Mouse (Mus musculus): Measurements from ENCODE around the gene Lsamp.

Lsamp gene

DNA sequence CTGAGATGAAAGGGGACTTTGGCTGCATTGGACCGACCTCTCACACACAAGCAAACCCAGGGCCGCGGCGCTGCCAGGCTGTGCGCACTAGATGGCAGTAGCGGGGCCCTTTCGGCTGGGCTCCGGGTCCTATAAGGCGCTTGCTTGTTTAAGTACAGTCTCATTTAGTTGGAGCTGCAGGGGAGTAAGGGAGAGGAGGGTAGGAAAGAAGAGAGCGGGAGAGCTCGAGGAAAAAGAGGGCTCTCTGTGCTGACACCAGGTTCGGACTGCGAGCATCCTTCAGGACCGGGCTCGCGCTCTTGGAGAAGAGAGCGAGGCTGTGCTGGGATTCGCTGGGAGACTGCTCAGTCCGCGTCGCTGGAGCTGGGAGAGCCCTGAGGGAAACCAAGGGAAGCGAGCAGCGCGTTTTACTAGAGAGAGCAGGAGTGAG lies at the start of gene Lsamp:
TSS of gene Lsamp (plus strand) at position 157 of the 430 bp plus-strand sequence.
- in situ Hi-C loops (cut with MboI, MseI), result no loop called here

DNA sequence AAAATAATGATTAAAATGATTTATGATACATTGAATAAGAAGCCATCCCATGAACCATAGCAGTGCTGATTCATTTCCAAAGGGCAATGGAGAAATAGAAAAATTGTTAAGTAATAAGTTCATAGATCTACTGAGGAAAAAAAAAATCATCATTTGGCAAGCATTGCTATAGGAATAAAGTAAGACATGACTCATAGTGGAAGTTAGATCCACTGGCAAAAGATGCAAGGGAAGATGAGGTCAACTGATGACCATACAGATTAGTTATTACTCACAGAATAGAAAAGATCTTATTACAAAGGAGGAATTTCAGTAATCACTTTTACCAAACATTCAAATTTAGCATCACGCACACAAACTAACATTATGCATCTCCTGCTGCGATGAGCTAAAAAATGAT lies 26.5 kb upstream of the Lsamp start:
- in situ Hi-C loops (cut with MboI, MseI), result no loop called here

DNA sequence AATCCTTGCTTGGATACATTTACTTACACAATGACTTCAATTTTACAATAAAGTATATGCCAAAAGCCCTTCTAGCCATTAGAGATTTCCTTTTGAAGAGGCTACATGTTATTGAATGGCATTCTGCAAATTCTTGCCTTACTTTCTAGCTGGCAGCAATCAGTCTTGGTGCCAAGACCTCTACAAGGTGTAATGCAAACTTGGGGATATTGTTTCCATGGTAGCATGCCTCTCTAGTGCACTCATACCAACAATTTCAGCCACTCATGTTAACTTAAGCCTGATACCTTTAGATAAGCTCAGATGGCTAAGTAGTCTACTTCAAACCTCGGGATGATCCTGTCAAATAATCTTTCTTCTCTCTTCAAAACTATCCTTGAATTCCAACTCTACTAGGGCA lies 11.4 kb upstream of the Lsamp start:
- in situ Hi-C loops (cut with MboI, MseI), result no loop called here

DNA sequence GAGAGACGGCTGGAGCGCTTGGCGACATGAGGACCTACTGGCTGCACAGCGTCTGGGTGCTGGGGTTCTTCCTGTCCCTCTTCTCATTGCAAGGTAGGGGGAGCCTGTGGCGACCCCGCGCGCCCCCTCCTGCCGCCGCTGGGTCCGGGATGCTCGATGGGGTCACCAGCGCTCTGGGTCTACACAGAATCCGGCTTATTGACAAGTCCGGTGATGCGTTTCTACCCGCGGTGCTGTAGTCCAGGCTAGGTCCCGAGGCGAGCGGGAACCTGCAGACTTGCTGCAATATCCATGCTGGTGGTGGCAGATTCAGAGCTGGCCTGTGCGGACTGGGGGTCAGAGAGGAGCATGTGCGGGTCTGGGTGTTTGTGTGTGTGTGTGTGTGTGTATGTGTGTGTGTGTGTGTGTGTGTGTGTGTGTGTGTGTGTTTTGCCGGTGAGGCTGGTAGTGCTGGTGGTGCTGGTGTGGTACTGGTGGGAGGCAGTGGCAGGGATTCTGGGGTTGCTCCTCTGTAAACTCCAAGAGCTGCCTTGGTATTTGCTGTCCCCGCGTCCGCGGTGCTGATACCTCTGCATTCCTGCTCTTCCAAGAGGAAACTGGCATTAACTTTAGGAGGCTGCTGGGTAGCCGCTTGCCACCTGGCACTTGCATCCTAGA lies 602 bp downstream of the Lsamp start:
- in situ Hi-C loops (cut with MboI, MseI), result no loop called here

DNA sequence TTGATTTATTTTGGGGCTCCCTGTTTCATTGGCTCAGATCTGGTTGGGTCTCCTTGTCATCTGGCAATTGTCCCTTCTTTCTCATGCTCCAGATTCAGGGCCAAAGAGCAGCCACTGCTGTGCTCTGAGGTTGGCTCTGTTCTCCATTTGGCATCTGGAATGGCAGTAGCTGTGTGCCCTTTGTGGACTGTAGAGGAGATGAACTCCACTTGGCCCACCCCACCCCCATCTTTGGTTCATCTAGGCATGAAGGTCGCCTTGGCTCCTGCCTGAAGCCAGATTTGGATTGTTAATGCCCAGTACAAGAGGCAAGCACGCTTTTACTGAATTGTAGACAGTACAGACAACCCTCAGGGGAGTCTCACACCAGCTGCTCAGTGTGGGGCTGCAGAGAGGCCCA lies 4.3 kb downstream of the Lsamp start:
- in situ Hi-C loops (cut with MboI, MseI), result no loop called here

DNA sequence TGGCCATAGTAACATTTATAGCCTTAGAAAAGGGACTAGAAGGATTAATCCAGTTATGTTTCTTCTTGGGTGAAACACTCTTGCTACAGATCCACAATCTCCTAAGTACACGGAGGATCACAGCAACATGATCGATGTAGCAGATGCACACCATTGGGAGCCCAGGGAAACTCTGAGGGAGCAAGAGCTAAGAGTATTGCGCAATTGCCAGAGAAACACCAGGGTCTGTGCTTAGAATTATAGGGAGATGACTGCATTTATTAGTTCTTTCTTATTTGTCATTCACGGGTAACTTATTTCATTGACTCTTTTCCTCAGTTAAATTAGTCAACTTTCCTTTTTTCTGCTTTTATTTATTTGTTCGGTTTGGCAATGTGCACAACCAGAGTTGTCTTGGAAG lies 10.7 kb downstream of the Lsamp start:
- in situ Hi-C loops (cut with MboI, MseI), result no loop called here

DNA sequence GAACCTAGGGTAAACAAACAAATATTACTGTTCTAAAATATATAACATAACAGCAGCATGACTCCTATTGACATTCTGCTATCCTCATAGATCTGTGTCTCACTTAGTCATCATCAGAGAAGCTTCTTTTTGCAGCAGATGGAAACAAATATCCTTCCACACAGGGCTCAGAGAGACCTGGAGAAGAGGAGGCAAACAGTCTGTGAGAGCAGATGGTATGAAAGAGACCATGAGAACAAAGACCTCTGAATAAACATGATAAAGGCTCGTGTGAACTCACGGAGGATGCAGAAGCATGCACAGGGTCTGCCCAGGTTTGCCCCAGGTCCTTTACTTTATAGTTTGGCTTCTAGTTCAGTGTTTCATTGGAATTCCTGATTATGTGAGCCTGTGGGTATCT lies 24.6 kb downstream of the Lsamp start:
- in situ Hi-C loops (cut with MboI, MseI), result no loop called here

DNA sequence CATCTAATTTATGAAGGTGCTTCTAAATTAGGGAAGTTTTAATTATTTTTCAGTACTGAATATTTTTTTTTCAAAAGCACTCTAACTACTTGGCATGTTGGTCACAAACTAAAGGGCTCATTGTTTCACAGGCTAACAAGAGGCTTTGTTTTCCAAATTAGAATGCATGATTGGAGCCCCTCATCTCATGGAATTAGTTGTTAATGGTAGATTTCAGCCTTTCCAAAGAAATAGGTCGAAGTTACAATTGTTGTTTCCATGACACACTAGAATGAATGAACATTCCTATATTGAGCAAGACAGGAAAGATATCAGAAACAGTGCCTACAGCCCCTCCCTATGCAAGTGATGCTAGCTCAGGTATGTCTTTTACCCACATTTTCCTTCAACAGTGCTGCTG lies 26.9 kb downstream of the Lsamp start:
- in situ Hi-C loops (cut with MboI, MseI), result no loop called here

DNA sequence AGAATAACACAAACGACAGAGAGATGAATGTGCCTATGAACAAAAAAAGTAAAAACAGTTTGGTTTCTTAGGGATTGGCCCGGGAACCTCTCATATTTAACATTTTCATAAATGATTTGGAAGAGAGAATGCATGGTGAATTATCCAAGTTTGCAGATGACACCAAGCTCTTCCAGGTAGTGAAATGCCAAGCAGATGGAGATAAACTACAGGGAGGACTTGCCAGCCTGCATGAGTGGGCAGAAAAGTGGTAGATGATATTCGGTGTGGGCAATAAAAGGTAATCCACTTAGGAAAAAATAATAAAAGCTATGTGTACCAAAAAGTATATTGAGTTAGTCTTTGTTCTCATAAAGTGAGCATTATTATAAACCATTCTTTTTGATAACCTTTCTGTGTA lies 38.5 kb downstream of the Lsamp start:
- in situ Hi-C loops (cut with MboI, MseI), result no loop called here

DNA sequence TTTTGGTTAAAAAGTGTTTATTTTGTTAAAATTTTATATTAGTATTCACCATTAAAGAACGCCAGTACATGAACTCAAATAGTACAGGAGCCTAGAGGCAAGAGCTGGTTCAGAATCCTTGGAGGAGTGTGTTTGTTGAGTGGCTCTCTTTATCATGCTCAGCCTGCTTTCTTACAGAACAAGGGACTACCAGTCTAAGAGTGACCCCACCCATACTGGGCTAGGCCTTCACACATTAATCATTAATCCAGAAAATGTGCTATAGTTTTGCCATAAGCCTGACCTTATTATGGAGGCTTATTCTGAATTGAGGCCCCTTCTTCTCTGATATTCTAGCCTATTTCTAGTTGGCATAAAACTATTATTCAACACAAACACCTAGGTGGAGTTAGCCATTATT lies 52.6 kb downstream of the Lsamp start:
- in situ Hi-C loops (cut with MboI, MseI), result no loop called here

DNA sequence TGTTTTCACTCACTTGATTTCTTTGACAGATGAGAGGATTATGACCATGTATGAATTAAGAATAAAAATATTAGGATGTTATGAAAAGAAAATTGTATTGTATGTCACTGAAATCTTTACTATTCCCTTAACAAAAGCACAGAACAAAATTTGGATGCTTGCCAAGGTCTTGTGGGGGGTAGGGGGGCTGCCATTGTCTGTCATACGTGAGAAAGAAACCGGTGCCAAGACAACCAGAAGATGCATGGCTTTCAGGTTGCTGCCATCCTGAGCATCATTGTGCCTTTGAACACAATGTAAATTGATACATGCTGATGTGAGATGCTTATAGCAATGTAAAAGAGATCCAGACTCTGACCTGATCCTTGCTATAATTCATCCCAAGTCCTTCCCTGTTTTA lies 75.4 kb downstream of the Lsamp start:
- in situ Hi-C loops (cut with MboI, MseI), result no loop called here

DNA sequence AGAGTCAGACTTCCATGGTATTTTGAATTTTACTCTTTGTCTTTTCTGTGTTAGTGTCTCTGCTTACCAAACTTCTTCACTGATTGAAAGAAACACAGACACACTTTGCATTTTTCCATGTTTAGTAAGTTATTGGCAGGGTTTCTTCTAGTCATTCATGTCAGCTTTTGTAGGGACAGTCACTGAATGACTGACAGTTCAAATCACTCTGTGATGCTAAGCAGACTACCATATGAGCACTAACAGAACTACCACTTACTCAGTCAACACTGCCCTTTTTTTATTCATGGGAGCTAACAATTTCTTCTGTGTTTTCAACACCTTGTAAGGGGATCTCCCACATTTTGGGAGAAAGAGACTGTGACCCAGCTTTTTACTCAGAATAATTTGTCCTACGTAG lies 75.8 kb downstream of the Lsamp start:
- in situ Hi-C loops (cut with MboI, MseI), result no loop called here

DNA sequence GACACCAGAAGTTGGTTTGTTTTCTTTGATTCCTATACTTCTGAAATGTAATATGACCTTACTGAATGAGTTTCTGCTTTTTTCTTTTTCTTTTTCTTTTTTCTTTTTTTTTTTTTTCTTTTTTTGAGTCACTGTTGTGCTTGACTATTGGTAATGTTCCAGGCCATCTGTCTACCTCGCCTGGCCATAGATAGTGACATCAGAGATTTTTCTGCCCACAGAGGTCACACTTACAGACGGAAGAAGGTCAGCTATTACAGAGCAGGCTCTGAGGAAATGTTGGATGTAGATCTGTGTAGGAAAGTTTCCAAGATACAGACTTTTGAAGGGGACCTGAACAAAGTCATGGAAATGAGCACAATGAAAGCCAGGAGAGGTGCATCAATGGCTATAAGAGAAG lies 76.3 kb downstream of the Lsamp start:
- in situ Hi-C loops (cut with MboI, MseI), result no loop called here

DNA sequence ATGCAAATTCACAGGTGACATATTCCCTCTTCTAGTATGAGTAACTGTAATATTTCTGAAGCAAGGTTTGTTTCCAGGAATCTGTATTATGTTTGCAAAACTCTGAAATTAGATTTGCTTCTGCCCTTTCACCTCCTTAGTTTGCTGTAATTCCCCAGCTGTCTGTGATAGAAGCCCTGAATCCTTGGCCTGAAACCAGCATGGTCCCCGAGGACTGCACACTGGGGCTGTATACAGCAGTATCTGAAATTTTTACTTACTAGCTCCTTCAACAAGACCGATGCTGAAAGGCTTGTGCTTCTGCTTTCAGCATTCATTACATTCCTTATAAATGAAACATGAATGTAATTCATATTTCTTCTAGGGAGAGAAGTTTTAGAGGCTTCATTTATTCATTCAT lies 91.4 kb downstream of the Lsamp start:
- in situ Hi-C loops (cut with MboI, MseI), result no loop called here

DNA sequence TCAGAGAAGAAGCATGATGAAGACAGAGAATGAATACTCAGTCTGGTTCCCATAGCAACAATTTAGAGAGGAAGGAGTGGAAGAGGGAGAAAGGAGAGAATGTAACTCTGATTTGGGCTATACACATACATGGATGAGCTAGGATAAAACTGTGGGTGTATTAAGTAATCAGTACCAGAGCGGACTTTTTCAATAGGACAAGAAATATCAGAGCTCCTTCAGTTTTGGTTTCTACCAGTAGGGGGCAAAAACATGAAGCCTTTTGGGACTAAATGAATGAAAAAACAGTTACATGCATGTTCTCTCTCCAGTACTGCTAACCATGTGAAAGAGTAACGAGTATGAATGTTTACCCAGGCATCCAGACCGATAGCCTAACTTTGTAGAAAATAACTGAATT lies 96.1 kb downstream of the Lsamp start:
- in situ Hi-C loops (cut with MboI, MseI), result no loop called here

DNA sequence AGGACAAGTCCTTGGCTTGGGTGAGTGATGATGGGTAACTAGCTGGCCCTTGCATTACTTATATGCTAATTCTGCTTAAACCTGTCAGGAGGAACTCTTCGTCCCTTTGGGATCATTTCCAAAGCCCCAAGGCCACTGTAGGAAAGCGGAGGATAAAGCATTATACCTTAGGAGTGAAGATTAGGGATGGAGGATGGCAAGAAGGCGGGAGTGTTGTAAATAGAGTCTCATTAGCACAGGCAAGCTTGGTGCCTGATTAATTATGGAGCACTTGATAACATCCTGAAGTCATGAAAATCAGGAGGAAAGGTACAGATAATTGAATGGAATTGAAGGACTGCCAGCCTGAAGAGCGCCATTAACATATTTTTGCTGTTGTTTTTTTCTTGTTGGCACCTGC lies 120.2 kb downstream of the Lsamp start:
- in situ Hi-C loops (cut with MboI, MseI), result no loop called here

DNA sequence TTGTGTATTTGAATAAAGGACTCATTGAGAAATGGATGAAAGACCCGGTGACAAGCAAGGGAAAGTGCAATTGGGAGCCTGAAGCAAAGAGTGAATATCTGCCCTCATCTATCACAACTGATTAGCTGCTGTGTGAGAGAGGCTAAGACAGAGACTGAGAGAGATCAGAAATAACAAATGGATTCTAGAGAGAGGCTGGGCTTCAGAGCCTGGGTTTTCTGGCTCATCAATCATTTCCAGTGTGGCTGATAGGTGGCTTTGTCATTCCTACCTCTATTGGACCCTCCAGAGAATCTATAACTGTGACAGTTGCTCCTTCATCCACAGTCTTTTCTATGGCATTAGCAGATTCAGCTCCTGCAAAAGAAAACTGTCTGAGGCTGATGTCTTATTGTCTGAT lies 198.8 kb downstream of the Lsamp start:
- in situ Hi-C loops (cut with MboI, MseI), result no loop called here

DNA sequence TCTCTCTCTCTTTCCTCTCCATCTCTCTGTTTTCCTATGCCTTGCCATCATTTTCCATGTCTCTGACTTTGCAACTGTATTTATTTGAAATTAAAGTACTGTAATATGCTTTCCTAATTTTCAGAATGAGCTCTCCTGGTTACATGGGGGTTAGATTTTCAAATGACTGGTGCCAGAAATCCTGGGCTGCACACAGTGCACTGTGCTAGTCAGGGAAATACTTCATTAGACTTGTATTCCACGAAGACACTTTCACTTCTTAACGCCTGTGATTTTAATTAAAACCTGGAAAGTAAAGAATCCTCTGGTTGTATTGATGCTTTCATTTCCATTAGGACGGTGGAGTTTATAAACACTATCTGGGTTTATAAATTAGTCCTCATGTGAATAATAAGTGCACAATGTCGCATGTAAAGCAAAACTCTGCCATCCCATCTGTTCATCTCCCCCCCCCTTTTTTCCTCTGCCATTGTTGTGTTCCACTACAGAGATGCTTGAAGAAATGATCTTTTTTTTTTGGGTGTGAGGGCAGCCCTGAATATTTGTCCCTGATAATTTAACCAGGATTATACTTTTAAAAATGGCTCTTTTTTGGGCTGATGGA lies 203.9 kb downstream of the Lsamp start:
- in situ Hi-C loops (cut with MboI, MseI), result no loop called here

DNA sequence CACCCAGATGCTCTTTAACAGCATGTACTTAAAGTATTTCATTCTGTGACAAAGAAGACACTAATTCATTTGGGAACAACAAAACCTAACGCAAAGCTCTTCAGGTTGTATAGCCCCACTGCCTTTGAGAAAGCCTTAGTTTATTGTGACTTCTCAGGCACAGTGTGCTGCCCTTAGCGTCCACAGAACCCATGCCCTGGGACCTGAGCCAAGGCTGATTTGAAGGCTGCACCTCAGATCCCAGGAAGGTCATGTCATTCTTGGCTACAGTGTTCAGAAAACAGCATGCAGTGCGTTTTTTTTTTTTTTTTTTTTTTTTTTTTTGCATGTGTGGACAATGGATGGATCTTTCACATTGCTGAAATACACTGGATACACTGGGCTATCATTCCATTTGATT lies 210.2 kb downstream of the Lsamp start:
- in situ Hi-C loops (cut with MboI, MseI), result no loop called here

DNA sequence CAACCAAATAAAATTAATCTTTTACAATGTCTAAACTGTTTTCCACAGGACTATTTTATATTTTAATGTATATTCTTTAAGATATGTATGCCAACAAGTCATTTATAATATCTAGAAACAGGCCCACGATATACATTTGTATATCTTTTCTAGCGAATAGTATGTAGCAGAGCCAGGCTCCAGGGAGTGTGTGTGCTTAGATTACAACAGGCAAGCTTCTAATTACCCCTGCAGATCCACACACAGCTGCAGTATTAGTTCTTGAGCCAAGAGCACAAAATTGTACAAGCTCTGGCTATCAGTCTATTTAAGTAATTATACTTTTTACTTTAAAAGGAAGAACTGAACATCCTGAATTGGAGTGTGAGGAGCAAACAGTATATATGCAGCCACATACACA lies 210.7 kb downstream of the Lsamp start:
- in situ Hi-C loops (cut with MboI, MseI), result no loop called here

DNA sequence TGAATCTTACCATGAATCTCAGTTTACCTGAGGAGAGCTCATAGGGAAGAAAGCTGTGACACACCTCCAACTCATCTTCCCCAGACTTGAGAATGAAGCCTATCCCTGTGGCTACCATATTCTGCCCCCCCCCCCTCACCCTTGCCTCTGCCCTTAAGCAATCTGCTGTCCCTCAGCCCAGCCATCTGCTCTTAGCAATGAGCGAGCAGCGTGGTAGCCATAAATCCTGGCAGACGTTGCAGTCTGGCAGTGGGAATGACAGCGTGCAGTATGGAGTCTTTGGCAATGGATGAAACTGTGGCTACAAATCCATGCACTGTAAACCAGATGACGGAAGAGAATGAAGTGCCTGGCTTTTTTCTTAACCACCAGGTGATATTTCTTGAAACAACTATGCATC lies 244.5 kb downstream of the Lsamp start:
- in situ Hi-C loops (cut with MboI, MseI), result no loop called here

DNA sequence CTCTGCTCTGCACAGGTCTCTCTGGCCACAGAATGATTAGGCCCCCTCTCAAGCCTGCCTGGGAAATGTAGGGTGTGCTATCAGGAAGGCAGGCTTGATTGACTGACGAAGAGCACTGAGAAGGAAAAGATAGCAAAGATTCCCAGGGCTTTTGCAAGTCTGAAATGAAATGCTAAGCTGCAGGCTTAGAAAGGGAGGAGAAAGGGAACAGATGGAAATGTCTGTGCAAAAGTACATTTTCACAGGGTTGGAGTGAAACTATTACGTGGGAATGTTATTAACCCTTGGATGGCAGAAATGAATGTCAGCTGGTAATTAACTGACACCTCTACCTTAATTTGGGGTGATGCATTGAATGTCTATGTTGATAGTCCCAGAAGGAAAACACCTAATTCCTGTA lies 248.9 kb downstream of the Lsamp start:
- in situ Hi-C loops (cut with MboI, MseI), result no loop called here

DNA sequence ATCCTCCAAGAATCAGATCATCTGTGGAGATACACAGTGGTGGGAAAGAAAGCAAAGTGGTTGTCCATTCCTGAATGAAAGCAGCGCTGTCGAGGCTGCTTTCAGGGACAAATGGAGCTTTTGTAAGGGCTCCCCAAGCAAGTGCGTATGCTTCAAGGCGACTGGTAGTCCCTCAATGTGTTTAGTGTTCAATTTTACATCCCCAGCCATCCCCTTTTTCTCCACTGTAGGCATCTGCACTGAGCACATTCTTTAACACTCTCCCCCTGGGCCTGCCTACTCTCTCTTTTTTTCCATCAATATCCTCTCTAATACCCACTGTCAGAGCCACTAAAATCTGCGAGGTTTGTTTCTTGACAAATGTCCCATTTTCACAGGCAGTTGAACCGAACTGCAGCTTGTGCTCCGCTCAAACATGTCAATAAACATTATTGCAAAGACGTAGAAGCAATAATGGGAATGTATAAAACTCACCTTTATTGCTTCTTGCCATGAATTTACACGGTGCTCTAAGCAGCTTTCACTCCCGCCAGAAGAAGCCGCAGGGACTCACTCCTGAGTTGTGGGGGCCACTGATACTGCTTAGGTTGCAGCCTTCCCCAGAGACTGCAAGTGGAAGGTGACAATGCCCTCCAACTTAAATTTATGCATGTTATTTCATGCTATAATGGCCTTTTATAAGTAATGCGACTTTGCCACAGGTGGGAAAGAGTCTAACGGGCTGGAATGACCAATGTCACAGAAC lies 250.2 kb downstream of the Lsamp start:
- in situ Hi-C loops (cut with MboI, MseI), result no loop called here

Measured in T-helper 2 cell (primary cell).